Mouse (Mus musculus): Measurements from ENCODE around the gene Olig2.

Gene Olig2

DNA sequence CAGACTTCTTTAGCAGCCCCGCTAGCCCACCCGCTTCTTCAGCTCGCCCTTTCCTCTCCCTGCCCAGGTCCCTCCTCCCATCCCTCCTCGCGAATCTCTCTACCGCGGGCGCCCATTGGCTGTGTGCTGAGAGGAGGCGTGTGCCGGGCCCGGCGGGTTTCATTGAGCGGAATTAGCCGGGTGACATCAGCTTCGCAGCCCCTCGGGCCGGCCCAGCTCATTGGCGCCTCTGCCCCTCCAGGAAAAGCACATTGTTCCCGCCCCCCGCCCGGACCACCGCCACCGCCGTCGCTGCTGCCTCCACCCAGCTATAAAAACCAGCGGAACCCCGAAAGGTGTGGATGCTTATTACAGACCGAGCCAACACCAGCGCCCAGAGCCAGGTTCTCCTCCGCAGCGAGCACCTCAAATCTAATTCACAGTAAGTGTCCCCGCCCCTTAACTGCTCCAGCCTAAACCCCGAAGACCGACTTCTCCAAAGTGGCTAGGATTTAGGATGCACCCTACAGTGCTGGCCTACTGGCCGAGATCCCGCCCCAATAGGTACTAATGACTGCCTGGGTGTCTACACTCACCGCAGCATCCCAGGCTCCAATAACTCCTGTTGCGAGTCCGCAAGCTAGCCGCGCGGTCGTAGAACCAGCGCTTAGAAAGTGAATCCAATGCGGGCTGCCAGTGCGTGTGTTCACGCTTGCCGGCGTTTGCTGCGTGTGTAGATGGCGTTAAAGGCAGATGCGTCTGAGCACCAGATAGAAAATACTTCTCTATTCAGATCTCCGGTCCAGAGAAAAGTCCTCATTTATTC, at the start of gene Olig2:
TSS of gene Olig2 (plus strand) at position 225 of the 805 bp plus-strand sequence.
- DNase-seq (ENCODE audit: low spot score), result peak; percentile 80

DNA sequence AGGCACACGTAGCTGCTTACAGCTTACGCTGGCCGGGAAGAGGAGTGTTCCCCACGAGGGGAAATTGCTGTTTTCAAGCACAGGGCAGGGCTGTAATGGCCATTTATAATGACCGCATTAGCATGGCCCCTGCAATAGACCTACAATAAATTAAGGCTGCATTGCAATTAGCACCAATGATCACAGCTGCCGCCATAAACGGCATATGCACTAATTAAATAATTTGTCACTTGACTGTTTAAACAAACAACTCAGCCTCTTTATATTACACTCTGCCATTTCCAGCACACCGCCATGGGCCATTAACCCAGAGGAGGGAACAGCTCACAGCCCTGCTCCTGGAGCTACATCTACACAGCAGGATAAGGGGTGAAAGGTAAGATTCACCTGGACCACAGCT, 49.4 kb upstream of the Olig2 start:
- DNase-seq (ENCODE audit: low spot score), result no peak

DNA sequence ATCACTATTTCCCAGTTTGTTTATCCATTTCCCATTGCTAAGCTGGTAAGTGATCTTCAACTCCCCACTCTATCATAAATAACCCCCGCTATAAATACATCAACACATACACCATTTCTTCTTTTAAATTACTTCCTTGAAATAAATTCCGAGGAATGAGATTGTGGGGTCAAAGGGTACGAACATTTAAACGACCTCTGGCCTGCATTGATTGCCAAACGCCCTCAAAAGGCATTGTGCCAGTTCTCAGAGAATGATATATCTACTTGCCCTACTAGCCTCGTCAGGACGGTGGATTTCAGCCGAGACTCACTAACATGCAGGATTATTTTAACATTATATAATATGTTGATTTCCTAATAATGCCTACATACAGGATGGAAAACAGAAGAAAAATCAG, 38.2 kb upstream of the Olig2 start:
- DNase-seq (ENCODE audit: low spot score), result no peak

DNA sequence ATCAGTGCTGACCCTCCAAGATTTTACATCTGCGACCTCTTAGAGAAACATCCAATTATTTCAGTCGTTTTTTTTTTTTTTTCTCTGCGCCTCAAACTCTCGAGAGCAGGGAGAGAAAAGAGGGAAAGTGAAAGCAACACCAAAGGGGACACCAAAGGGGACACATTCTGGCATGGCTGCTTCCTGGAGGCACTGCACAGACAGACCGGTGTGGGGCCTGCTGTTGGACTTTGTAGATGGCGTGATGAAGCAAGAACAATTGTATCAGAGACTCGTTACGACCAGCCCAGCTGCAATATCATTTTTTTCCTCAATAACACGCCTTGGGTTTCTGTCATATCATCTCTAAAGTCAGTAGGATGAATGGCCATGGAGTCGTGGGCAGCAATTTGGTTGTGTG, 37.6 kb upstream of the Olig2 start:
- no peak for DNase-seq (ENCODE audit: low spot score)

DNA sequence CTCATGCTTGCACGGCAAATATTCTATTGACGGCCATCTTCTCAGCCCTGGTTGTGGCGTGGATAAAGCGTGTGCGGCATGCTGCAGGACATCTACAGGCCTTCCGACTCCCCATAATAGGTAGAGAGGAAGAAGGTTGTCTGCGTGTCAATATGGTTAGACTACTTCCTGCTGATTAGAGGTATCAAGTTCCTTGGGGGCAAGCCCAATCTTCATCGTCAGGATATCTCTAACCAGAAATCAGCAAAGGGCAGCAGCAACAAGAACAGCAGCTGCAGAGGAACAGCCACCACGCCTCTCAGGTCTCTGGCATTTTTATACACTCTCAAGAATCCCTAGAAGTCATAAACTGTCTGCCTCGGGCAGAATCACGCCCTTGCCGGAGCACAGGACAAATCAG, 37.0 kb upstream of the Olig2 start:
- no peak for DNase-seq (ENCODE audit: low spot score)

DNA sequence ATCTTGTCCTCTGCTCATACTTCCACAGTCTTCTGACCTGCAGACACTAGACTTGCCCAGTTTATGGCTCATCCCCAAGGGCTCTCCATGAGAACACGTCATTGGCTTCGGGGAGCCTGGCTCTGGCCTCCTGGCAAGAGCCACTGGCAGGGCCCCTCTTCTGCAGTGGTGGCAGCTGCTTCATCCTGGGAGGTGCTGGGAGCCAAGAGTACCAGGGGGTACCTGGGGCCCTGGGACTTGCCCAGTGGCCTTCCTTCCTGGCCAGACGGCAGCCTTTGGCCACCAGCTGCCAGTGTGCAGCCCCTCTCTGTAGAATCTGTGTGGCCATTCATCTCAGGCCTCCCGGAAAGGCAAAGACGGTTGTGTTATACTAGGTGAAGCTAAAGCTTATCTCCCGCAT, 34.0 kb upstream of the Olig2 start:
- no peak for DNase-seq (ENCODE audit: low spot score)

DNA sequence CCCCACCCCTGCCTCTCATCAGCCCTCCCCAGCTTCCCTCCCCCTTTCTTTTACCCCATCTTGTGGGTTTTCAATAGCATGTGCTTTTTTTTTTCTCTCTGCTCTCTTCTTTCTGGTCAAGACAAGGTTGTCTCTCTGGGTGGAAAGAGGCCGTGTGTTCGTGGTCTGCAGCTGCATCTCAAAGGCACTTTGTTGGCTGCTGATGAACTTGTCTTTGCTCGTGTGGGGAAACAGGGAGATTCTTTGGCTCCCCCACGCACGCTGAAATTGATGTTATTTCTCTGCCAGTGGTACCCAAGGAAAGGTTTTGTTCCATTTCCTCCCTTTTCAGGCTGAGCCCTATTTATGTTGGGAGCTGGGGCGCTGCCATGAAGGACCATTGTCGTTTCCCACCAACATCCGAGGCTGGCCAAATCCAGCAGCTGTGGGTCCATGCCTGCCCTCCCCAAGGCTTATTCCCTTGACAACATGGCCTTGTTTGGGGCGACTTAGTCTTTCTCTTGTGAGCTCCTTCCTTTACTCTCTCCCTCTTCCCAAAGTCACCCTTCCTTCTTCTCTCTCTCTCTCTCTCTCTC, 33.5 kb upstream of the Olig2 start:
- no peak for DNase-seq (ENCODE audit: low spot score)

DNA sequence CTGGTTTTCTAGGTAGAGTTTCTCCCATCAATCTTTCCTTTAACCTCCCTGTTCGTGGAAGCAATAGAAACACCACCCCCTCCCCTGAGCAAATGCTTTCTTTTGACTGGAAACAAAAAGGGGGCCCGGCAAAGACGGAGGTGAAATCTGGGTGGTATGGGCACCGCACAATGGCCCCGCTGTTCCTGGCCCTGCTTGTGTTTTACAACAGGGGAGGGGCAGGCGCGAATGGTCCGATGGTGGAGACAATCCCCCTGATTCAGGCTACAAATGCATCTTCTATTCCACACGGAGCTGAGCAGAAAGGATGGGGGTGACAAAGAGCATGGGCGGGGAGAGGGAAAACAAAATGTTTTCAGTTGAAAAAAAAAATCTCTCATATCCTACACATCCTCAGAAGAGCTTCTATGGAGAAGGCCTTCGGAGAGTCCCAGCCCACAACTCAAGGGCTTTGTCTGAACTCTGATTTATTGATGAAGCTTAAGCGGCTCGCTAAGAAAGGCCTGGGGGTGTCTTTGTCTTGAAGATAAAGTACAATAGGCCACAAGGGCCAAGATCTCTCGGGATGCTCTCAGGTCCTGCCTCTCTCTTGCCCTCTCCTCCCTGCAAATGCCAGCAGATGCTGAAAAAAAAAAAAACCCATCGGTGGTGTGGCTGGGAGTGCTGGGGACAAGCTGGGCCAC, 32.4 kb upstream of the Olig2 start:
- DNase-seq (ENCODE audit: low spot score), result no peak

DNA sequence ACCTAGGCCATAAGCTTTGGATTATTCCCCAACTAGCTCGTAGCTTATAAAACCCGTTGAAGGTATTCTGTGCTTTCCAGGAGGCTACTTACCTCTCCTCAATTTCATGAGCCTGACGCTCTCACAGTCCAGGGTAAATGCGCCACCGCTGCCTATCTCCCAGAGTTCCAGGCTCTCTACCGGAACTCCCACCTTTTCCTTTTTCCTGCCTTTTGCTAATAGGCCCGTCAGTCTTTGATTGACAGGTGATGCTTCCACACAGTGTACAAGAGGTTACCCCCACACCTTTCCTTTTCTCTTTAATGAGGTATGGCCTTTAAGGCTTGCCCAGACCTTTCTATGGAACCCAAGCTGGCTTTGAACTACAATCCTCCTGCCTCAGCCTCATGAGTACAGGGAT, 25.4 kb upstream of the Olig2 start:
- DNase-seq (ENCODE audit: low spot score), result no peak

DNA sequence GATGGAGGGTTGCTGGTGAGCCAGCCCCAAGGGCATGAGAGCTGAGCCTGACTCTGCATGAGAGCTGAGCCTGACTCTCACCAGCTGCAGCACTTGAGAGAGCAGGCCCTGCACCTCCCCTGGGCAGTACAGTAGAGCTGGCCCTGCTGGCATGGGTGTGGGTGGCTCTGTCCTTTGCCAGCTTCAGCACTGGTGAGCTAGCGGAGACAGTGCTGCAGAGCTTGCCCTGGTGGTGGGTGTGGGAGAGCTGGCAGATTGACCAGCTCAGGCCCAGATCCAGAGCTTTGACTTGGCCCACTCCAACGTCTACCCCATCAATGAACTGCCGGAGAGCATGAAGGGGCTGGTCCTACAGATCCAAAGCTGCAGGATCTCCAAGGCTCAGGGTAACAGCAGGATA, 22.3 kb upstream of the Olig2 start:
- DNase-seq (ENCODE audit: low spot score), result no peak

DNA sequence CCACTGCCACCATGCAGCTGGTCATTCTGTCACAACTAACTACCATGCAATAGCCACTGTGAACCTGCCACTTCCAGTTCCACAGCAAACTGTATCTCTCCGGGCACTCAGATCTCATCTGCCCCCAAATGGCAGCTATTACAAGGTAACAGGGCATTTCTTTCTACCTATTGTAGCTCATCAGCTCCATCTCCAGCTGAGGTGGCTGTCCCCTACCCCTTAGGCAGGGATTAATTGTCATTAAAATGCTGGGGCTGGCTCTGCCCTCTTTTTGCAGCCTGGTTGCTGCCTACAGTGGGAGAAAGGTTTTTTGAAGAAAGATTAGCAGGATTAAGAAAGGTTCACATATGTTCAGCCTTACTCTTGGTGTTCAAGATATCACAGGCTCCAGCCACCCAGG, 18.9 kb upstream of the Olig2 start:
- peak; percentile 68 for DNase-seq (ENCODE audit: low spot score)

DNA sequence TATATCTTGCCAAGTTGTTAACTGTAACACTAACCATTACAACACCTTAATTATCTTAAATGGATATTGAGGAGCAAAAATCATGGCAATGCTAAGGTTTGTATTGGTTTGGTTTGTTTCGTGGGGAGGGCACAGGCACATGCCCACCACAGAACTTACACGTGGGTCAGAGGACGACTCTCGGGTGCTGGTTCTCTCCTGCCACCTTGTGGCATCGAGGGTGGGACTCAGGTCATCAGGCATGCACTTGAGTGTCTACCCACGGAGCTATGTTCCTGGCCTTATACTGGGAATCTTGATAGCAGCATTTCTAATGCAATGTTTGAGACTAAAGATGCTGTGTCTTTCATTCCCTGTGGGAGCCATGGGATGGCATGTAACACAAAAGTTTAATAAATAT, 8.2 kb upstream of the Olig2 start:
- no peak for DNase-seq (ENCODE audit: low spot score)

DNA sequence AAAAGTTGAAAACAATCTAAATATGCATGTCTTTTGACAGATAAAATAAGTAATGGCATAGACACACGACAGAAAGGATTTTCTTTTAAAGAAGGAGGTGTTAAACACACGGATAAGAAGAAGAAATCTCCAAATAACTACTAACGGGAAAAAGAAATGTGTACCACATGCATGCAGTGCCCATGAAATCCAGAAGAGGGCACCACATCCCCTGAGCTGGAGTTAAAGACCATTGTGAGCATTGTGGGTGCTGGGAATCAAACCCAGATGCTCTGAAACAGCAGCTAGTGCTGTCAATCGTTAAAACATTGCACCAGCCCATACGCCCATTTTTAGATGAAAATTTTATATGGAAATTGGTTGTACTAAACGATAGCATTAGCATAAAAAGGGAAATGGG, 7.3 kb upstream of the Olig2 start:
- no peak for DNase-seq (ENCODE audit: low spot score)

DNA sequence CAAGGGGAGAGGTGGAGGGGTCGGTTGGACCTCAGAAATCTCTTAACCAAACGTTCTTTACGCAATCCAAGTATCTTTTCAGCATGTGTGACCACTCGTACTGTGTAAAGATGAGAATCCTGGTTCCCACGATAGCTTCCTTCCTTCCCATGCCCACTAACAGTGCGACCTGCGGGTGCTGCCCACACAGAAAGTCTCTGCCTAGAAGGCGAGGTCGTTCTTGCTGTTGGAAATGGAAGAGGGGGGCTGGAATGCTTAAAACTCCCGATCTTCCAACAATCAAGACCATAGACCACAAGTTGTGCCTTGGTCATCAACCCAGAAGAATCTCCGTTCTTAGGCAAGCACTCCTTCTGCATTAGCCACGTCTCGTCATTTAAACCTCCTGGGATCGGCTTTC, 6.0 kb upstream of the Olig2 start:
- no peak for DNase-seq (ENCODE audit: low spot score)

DNA sequence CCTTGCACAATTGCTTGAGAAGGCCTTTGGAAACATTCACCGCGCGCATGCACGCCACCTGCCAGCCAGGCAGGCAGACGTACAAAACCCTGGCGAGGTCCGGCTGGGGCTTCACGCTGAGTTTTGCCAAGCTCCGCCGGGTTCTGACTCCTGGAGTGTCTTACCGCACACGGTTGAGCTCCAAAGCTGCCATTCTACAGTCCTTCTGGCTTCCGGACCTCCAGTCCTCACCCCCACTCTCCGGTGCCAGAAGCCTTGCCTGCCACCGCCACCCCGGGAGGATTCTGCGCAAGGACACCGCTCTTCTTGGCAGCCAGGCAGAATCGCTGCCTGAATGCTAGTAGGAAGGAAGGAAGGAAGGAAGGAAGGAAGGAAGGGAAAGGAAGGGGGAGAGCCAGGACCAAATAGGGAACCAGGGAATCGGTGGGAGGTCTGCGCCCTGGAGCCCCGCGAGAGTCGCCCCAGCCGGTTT, 3.0 kb upstream of the Olig2 start:
- no peak for DNase-seq (ENCODE audit: low spot score)

DNA sequence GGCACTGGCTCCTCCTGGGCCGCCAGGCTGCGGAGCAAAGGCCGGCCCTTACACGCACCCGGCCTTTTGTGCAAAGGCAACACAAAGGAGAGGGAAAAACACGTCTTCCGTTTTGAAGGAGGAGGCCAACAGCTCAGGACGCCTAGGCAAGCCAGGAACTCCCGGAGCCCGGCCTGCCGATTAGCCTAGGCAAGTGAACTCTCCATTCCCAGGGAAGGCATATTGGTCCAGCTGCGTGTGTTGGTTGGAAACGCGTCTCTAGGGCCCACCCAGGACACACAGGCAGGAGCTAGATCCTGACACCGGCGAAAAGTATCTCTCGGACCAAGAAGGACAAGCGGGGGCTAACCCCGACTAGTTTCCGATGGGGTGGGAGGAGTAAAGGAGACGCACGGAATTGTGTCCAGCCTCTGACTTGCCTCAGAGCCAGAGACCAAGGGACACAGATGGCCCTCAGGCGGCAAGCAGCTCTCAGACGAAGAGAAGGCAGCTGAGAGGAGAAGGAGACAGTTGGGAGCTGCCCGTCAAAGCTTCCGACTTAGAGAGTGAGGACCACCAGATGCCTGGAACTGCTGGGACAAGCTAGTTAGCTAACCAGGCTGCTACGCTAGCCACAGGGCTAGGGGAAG, 2.5 kb upstream of the Olig2 start:
- DNase-seq (ENCODE audit: low spot score), result no peak

DNA sequence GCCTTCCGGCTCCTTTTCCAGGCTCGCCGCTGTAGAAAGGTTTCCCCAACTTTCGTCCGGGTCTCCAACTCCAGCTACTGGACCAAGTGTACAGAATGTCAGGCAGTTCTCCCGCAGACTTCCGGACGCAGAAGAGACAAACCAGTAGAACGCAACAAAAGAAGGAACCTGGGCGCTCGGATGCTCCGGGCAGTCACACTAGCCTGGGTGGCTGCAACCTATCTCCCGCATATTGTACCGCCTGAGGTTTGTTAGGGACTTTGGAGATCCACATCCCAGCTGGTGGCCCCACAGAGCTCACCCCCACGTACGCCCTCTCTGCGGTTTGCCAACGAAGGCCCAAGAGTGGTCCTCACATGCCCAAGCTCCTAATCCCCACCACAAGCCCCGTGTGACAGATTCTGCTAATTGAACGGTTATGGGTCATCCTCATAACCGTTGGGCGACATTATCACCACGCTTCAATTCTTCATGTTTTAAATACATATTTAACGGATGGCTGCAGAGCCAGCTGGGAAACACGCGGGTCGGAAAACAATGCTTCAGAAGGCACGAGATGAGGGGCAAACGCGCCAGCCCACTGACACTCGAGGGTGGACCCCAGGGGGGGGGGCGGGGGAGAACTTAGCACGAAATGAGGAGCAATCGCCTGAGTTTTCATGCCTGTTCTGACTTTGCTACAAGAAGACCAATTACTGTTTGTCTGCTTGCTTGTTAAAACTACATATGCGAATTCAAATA, 1.8 kb upstream of the Olig2 start:
- DNase-seq (ENCODE audit: low spot score), result peak; percentile 71

DNA sequence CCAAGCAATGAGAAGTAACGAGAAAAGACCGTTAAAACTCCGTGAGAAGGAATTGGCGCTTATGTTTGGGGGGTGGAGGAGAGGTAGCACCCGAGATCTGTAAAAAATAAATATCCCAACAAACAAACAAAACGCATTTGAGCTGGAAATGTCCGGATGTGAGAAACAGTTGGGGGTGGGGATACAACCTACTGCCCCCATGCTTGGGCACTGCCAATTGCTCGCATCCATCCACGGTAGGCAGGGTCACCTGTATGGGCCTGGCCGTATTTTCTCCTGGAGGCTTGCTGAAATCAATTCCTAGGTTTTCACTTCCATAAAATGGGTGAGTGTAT, 1.2 kb upstream of the Olig2 start:
- DNase-seq (ENCODE audit: low spot score), result no peak

DNA sequence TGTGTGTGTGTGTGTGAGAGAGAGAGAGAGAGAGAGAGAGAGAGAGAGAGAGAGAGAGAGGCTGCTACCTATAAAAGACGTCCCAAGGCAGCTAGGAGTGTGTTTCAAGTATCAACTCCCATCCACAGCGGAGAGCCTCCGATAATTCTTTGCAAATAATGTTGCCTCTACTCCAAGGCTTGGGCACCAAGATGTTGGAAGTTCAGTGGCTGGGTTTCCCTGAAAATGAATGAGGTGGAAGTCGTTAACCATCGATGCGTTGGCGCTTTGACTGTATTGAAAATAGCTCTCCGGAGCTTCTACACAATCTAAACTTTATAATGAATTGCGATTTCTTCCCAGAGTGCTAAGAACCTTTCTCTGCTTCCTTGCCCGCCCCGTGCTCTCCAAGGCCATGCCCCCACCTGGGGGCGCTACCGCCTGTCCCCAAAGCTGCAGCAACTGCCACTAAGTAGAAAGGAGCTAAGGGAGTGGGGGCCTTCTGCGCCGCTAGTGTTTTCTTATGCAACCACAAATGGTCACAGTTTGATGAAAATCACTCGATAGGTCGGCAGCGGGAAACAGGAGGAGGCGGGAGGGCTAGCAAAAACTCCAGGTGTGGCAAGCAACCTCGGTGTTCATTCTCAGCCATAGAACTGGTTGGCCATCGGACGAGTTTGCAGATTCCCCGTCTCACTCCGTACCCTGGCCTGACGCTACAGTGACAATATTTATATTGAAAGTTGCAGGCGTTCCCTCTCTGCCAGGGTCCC, 600 bp upstream of the Olig2 start:
- no peak for DNase-seq (ENCODE audit: low spot score)

DNA sequence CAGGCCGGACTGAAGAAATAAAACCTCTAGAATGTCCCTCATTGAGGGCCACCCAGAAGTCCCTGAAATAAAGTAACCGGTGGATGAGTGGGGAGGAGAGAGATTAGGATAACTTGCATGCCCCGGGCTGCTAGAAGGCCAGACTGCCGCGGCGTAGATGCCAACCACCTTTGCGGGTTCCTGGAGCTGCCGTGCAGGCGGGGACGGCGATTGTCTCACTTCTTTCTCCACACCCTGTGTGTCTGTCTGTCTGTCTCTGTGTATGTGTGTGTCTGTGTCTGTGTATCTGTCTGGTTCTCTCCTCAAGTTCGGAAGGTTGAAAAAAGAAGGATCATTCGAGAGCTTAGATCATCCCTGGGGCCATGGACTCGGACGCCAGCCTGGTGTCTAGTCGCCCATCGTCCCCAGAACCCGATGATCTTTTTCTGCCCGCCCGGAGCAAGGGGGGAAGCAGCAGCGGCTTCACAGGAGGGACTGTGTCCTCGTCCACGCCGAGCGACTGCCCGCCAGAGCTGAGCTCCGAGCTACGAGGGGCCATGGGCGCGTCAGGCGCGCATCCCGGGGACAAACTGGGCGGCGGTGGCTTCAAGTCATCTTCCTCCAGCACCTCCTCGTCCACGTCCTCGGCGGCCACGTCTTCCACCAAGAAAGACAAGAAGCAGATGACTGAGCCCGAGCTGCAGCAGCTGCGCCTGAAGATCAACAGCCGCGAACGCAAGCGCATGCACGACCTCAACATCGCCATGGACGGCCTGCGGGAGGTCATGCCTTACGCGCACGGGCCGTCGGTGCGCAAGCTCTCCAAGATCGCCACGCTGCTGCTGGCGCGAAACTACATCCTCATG, 1.0 kb downstream of the Olig2 start:
- DNase-seq (ENCODE audit: low spot score), result no peak

All from retina, embryonic 14.5 days (tissue).